Mouse (Mus musculus) lung, adult 2 months (tissue): ENCODE results near the gene Traf7. TPM values are rescaled to one million over a fixed set of nuclear protein-coding genes. Genes with fewer than 3 reads are reported as not detected.

Experiments used
- DNase-seq: peaks from one replicate; pipeline ENCODE4 v3.0.0; 2022
- H3K4me1 ChIP-seq: fragments of 200-500 bp; 2 replicates; pipeline ENCODE4 v1.6.1; 2011; ENCODE audit warnings: low read length; ENCODE audit not compliant: control insufficient read depth, insufficient read depth
- H3K4me3 ChIP-seq: fragments of 200-500 bp; replicated peaks from 2 replicates; pipeline ENCODE3; 2011; ENCODE audit warnings: low read depth, mild to moderate bottlenecking, control low read depth, low read length; ENCODE audit errors: extremely low read depth
- CTCF ChIP-seq: fragments of 200-500 bp; IDR thresholded peaks from 2 replicates; pipeline ENCODE4 v1.5.1; 2011; ENCODE audit warnings: mild to moderate bottlenecking, low read length, control low read depth; ENCODE audit not compliant: insufficient read depth
- POLR2A ChIP-seq: fragments of 200-500 bp; IDR thresholded peaks from 2 replicates; pipeline ENCODE4 v1.6.1; 2011; ENCODE audit warnings: low read depth, mild to moderate bottlenecking, control low read depth, low read length, borderline replicate concordance; ENCODE audit errors: extremely low read depth
- WGBS: fragments of 180-500 bp; shearing (Covaris S2); methylation state at CpG from one replicate; pipeline ENCODE4 v1.1.7; 2018; 5-methylcytosine and 5-hydroxymethylcytosine counted together
- polyA plus RNA-seq: library from polyadenylated mRNA; depleted of rRNA; stranded (reverse); fragments of >200 nt; gene quantifications from 2 replicates; pipeline ENCODE4 v1.2.3, GENCODE M21; 2012

Gene Traf7
- polyA plus RNA-seq, 1 experiment: 263 TPM

DNA sequence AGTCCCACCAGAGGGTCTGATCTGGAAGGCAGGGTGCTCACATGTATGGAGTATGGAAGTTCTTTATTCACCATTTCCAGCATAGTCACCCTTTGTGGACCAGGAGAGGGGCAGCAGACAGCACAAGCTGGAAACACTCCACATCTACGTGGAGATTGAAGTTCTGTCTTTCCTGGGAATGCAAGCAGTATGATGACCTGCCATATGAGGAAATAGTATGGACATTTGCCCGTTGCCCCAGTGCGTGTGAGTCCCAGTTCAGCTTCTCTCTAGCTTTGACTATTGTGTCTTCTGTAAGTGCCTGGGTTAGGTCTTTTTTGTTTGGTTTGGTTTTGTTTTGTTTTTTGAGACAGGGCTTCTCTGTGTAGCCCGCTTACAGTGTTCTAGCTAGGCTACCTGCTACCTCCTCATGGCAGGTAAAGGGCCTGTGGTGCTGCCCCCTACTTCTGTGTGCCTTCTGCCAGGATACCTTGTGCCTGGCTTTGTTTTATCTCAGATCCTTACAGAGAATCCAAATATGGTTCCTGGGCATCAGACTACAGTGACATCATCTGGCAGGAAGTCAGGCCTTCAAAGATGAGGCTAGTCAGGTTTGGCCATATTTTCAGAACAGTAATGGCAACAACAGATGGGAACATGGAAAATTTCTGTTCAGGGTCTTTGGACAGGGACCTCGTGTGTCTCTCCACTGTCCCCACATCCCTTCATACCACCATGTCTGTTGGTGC, 32.7 kb upstream of the Traf7 start:
- no peak for DNase-seq
- TF ChIP-seq CTCF: no peak
- no peak for TF ChIP-seq POLR2A
- 64% methylated on average over 5 of the region's 5 CpGs for WGBS

DNA sequence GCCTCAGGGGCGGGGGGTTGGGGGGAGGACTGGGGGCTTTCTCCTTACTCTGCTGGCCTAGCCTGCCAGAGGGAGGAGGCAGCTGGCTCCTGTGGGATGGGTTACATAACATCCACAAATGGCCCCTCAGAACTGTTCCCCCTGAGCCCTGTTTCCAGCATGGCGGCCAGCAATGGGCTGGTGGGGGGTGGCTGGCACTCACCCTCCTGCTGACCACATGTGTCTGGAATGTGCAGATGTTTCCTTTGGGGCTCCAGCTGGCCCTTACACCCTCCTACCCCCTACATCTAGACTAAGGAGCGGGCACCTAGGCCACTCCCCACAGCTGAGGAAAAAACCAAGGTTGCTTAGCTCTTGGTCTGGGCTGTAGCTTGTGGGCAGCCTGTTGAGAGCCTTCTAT, 31.4 kb upstream of the Traf7 start:
- no peak for DNase-seq
- no peak for TF ChIP-seq CTCF
- TF ChIP-seq POLR2A: no peak
- Histone ChIP-seq H3K4me3 (no peak overlapping the region), H3K4me1 (peaks cover 40% of the 10 kb centered on the region)
- WGBS: 29% methylated on average over 3 of the region's 3 CpGs

More for the DNA sequence above, 32.7 kb upstream of the Traf7 start:
- Histone ChIP-seq H3K4me3 (no peak overlapping the region), H3K4me1 (peaks cover 40% of the 10 kb centered on the region)

DNA sequence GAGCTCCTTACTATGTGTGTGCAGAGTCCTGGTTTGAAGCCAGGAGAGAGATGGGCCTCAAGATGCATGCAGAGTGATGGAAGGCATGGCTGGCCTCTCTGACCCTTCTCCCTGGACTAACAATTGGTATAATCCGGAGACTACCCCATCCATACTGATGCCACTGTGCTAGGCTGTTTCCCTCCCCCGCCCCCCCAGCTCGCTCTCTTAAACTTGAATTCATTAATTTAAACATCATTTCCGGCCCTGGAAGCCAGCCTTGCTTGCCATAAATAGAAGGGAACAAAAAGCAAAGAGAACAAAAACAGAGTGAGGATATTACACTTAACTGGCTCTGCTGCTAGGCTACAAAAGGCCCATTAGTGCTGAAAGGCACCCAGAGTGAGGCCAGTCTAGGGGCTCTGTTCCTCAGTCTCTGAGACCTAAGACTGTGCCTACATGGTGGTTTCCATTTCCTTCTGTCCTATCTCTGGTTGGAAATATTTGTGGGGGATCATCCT, 30.9 kb upstream of the Traf7 start:
- no peak for DNase-seq
- Histone ChIP-seq H3K4me1 (peaks cover 39% of the 10 kb centered on the region), H3K4me3 (no peak overlapping the region)
- TF ChIP-seq CTCF: no peak
- no peak for TF ChIP-seq POLR2A
- WGBS: 26% methylated on average over 4 of the region's 4 CpGs

DNA sequence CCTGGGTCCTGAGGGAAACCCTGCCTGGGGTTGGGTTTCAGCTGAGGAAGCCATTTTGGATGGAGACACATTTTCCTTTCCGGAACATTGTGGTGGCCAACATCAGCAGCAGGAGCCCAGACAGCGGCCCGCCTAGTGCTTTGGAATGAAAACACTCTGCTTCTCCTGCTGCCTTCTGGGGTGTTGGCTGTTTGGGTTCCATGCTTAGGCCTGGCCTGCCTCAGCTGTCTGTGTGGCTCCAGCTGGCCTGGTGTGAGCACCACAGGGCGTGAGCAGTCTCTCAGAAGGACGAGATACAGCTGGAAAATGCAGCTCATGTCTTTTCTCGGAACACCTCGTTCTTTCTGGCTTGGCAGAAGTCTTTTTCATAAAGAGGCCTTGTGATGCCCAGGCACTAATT, 29.4 kb upstream of the Traf7 start:
- 70% methylated on average over 7 of the region's 7 CpGs for WGBS
- Histone ChIP-seq H3K4me1 (peaks cover 36% of the 10 kb centered on the region), H3K4me3 (no peak overlapping the region)
- TF ChIP-seq CTCF: no peak
- no peak for TF ChIP-seq POLR2A
- DNase-seq: no peak

DNA sequence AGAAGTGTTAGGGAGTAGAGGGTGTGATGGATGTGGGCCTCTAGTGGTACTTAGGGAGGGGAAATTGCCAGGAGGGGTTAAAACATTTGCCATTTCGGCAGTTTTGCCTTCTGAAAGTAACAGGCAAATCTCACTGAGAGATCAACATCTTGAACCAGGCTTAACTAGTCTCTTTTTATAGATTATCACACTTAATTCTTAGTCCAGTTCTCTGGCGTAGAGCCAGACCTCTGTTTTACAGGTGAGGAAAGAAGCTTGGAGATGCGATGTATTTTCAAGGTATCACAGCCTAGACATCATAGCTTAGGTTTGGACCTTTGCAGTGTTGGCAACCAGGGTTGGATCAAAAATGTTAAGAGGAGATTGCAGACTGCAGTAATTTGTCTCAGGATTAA, 23.3 kb upstream of the Traf7 start:
- DNase-seq: no peak
- TF ChIP-seq POLR2A (no peak), CTCF (no peak)
- Histone ChIP-seq H3K4me3 (peak overlapping the region; percentile 69), H3K4me1 (peaks cover 9% of the 10 kb centered on the region; the same call in 1 of the 2 replicates)
- 45% methylated on average over 3 of the region's 3 CpGs for WGBS

DNA sequence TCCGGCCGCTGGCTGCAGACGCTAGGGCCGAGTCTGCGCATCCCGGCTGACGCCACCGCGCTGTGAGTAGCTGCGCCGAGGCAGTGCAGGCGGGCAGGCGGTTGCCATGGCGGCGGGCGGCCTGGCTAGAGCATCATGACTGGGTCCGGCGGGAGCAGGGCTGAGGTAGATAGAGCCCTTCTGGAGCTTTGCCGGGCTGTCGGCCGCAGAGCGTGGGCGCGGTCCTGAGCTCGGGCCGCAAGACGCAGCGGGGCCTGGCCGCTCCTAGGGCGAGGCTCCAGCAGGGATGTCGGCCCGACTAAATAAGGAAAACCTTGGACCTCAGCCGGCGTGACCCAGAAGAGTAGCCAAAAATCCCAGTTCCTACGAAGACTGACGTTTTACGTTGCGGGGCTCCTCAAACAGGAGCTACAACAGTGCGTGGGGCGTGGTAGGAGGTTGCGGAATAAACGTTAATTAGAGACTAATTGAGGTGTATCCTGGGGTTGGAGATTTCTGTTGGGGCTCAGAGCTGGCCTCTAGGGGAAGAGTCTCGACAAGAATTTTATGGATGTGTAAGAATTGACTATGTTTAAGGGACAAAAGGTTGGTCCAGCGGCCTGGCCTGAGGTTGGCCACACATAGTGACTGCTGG, 22.8 kb upstream of the Traf7 start:
- WGBS: 1% methylated on average over 44 of the region's 44 CpGs
- peak; percentile 73 for DNase-seq
- TF ChIP-seq POLR2A: no peak
- TF ChIP-seq CTCF: no peak

DNA sequence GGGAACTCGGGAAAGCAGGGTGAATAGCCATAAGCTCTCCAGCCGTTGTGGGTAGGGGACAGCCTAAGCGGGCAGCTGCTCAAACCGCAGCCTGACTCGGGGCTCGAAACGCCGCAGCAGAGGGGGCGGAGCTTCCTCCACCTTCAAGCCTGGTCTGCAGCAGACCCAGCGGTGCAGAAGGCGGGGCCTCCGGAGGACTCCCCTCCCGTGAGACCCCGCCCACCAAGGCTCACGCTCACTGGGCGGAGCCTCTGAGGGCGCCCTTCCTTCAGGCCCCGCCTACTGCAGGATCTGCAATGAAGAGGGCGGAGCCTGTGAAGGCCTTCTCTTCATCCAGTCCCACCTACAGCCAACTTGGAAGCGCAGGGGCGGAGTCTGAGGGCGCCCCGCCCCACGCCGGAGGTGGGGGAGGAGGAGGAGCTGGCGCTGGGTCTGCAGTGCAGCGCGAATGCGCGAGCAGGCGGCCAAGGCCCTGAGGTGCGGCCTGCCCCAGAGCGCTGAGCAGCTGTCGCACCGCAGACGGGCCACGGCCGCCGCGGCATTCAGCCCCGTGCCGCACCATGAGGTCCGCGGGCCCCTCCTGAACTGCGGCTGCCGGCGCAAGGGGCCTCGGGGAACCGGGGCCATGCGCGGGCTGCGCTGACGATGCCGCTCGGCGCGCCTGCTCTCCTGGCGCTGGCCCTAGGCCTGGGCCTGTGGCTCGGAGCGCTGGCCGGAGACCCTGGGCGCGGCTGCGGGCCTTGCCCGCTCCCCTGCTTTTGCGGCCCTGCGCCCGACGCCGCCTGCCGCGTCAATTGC, 22.1 kb upstream of the Traf7 start, which contains the start of gene Pkd1:
Gene Pkd1, plus strand, starts transcription at position 217 of the 798 bp plus-strand sequence.
- Histone ChIP-seq H3K4me1 (peaks cover 7% of the 10 kb centered on the region; the same call in 1 of the 2 replicates), H3K4me3 (peak within 1 kb of the TSS; percentile 83)
- WGBS: under 1% methylated on average over 72 of the region's 72 CpGs
- DNase-seq: peak; percentile 99
- no peak for TF ChIP-seq CTCF
- peak; percentile 96 for TF ChIP-seq POLR2A

More for the DNA sequence above, 22.8 kb upstream of the Traf7 start:
- Histone ChIP-seq H3K4me1 (peaks cover 7% of the 10 kb centered on the region; the same call in 1 of the 2 replicates), H3K4me3 (peak overlapping the region; percentile 69)

DNA sequence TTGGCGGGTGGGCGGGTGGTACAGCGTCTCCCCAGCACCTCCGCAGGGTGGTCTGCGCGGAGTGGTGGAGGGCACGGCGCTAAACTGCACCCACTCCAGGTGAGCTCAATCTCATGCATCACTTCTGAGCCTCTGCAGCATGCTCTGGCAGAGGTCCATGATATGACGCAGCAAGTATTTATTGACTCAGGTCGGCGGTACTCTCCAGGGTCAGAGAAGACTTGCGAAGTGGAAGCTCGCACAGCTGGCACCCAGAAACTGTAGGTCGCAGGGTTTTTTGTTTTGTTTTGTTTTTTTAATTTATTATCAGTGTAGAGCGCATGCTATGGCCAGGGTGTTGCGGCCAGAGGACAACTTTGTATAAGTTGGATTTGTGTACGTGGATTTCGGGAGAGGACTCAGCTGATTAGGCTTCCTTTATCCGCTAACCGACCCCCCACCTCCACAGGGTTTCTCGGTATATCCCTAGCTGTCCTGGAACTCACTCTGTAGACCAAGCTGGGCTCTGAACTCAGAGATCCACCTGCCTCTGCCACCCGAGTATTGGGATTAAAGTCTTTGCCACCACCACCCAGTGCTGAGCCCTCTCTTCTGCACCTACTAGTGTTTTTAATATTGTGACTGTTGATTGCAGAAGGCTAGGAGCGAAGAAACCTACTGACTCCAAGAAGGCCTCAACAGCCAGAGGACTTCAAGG, 21.3 kb upstream of the Traf7 start:
- peak; percentile 46; the same call in 1 of the 2 replicates for TF ChIP-seq POLR2A
- TF ChIP-seq CTCF: no peak
- Histone ChIP-seq H3K4me3 (peak overlapping the region; percentile 83), H3K4me1 (peaks cover 7% of the 10 kb centered on the region; the same call in 1 of the 2 replicates)
- 2% methylated on average over 23 of the region's 23 CpGs for WGBS
- peak; percentile 68 for DNase-seq
